Mouse (Mus musculus): ENCODE data around the gene Ngdn. TPM values are rescaled to one million over a fixed set of nuclear protein-coding genes. Genes with fewer than 3 reads are reported as not detected.

Ngdn gene
- total and polyA plus RNA-seq, 3 experiments = 75.4 to 111 (median 77.9) TPM

GRCm38 (mm10) chr14:55047971-55048531 is 32.8 kb downstream of the Ngdn start:
- in situ Hi-C loops (cut with MboI; ENCODE audit: low pct_ligation_motif_present, low pct_unique_long_range_greater_than_20kb, low sequenced_read_pairs) = no loop called here
- Histone ChIP-seq H3K79me2 (replicated peaks; ENCODE audit: control insufficient read depth, extremely low read depth, insufficient read depth, poor library complexity, severe bottlenecking) (no peaks in the 10 kb centered on the region), H3K4me3 (replicated peaks in 1 of 3; ENCODE audit: low read depth in 2 of 3, low read length in 2 of 3, poor library complexity in 1 of 3) (no peak overlapping the region), H3K4me2 (ENCODE audit: insufficient read depth, low read depth, poor library complexity, severe bottlenecking) (no peak overlapping the region), H3K9ac (ENCODE audit: insufficient read depth, low read depth) (no peak overlapping the region), H3K4me1 (ENCODE audit: control insufficient read depth in 1 of 2, insufficient read depth in 2 of 2) (peaks cover 0 to 2% of the 10 kb centered on the region in 2 experiments; a peak in 1 of 4 replicates), H3K27ac (ENCODE audit: insufficient read depth, low read depth) (no peak overlapping the region), H3K36me3 (replicated peaks in 1 of 2; ENCODE audit: control insufficient read depth in 1 of 2, insufficient read depth in 1 of 2, low read length in 1 of 2) (no peaks in the 10 kb centered on the region), H3K9me3 (replicated peaks; ENCODE audit: low read length) (no peaks in the 10 kb centered on the region), H3K27me3 (replicated peaks) (peaks cover 2% of the 10 kb centered on the region)
- no peak for DNase-seq (ENCODE audit: extremely low read depth)
- TF ChIP-seq RCOR1 (conservative IDR thresholded peaks at IDR 0.05; ENCODE audit: low read depth, low read length) (no peak), E2F4 (IDR thresholded peaks at IDR 0.05; ENCODE audit: insufficient replicate concordance, low read depth, low read length) (no peak), ZC3H11A (IDR thresholded peaks at IDR 0.05; ENCODE audit: low read depth, low read length) (no peak), MEF2A (IDR thresholded peaks at IDR 0.05; ENCODE audit: borderline replicate concordance, low read depth, low read length) (no peak), BHLHE40 (IDR thresholded peaks at IDR 0.05; ENCODE audit: low read depth, low read length) (no peak), ELF1 (IDR thresholded peaks at IDR 0.05; ENCODE audit: low read depth, low read length) (no peak), ZKSCAN1 (IDR thresholded peaks at IDR 0.05; ENCODE audit: borderline replicate concordance, low read depth, low read length) (no peak), PAX5 (IDR thresholded peaks at IDR 0.05; ENCODE audit: low read length) (no peak), ETS1 (conservative IDR thresholded peaks at IDR 0.05; ENCODE audit: low read depth, low read length) (no peak), USF1 (IDR thresholded peaks at IDR 0.05; ENCODE audit: low read depth, low read length) (no peak), KAT2A (IDR thresholded peaks at IDR 0.05; ENCODE audit: insufficient replicate concordance, low read length) (no peak), RAD21 (IDR thresholded peaks at IDR 0.05; ENCODE audit: low read depth, low read length) (no peak), EP300 (IDR thresholded peaks at IDR 0.05; ENCODE audit: low read length) (no peak), TCF12 (IDR thresholded peaks at IDR 0.05; ENCODE audit: low read depth, low read length) (no peak)
- dilution Hi-C loops (cut with MboI; ENCODE audit: extremely low pct_ligation_motif_present, extremely low pct_unique_long_range_greater_than_20kb, low sequenced_read_pairs) = no loop called here

- Histone ChIP-seq H3K27ac (ENCODE audit: insufficient read depth, low read depth) (no peak overlapping the region), H3K36me3 (replicated peaks in 1 of 2; ENCODE audit: control insufficient read depth in 1 of 2, insufficient read depth in 1 of 2, low read length in 1 of 2) (no peaks in the 10 kb centered on the region), H3K4me3 (replicated peaks in 1 of 3; ENCODE audit: low read depth in 2 of 3, low read length in 2 of 3, poor library complexity in 1 of 3) (no peak overlapping the region), H3K27me3 (replicated peaks) (peaks cover 34% of the 10 kb centered on the region), H3K9ac (ENCODE audit: insufficient read depth, low read depth) (no peak overlapping the region), H3K9me3 (replicated peaks; ENCODE audit: low read length) (no peaks in the 10 kb centered on the region), H3K79me2 (replicated peaks; ENCODE audit: control insufficient read depth, extremely low read depth, insufficient read depth, poor library complexity, severe bottlenecking) (no peaks in the 10 kb centered on the region), H3K4me1 (ENCODE audit: control insufficient read depth in 1 of 2, insufficient read depth in 2 of 2) (peaks cover 0 to 4% of the 10 kb centered on the region in 2 experiments; a peak in 1 of 4 replicates), H3K4me2 (ENCODE audit: insufficient read depth, low read depth, poor library complexity, severe bottlenecking) (no peak overlapping the region)
- in situ Hi-C loops (cut with MboI; ENCODE audit: low pct_ligation_motif_present, low pct_unique_long_range_greater_than_20kb, low sequenced_read_pairs) = no loop called here
- dilution Hi-C loops (cut with MboI; ENCODE audit: extremely low pct_ligation_motif_present, extremely low pct_unique_long_range_greater_than_20kb, low sequenced_read_pairs) = no loop called here
- no peak for TF ChIP-seq RAD21 (IDR thresholded peaks at IDR 0.05; ENCODE audit: low read depth, low read length)
- no peak for TF ChIP-seq MAFK (IDR thresholded peaks at IDR 0.05; ENCODE audit: insufficient replicate concordance, low read length)
- DNase-seq (ENCODE audit: extremely low read depth) = no peak
These were observed 37.2 kb downstream of the Ngdn start for GRCm38 (mm10) chr14:55052496-55052895.

Measured in CH12.LX (cell line).